Mouse (Mus musculus) hematopoietic multipotent progenitor cell, adult 10-12 weeks (in vitro differentiated cells): ENCODE measurements around the gene Nhlrc4. TPM values are rescaled to one million over a fixed set of nuclear protein-coding genes. Genes with fewer than 3 reads are reported as not detected.

Experiments used
- polyA plus RNA-seq: library from polyadenylated mRNA; stranded (reverse); fragments of >175 nt; gene quantifications from 2 replicates; pipeline ENCODE4 v1.2.3, GENCODE M21; 2012; ENCODE audit warnings: low replicate concordance

Gene Nhlrc4
- polyA plus RNA-seq, result 5.3 TPM in 1 of 2 replicates, not detected in the other

DNA sequence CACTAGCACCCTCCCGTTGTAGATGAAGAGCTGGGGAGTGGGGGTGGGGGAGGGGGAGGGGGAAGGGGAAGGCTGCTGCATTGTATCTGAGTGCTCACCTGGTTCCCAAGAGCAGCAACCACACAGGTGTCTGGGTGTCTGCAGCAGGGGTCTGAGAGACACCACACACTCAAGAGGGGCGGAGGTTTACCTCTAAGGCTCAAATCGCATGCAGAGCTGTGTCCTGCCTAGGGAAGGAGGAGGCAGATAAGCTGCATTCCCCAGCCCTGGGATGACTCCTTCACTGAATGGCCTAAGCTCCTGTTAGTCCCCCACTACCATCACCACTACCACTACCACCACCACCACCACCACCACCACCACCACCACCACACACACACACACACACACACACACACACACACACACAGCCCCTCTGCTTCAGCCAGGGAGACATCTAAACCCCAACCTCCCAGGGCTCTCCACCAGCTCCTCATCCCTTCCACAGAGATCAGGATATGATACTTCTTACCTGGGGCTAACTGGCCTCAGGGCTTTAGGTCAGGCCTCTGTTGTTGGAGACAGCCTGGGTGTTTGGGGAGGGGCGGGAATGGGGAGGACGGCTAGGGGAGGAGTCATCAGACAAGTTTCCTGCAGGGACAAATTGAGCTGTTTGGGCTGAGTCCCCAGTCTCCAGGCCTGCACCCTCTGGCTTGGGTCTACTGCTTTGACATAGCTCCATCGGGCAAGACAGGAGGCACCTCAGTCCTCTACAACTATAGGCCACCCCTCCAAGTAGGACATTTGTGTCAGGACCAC is at the start of gene Nhlrc4, which contains the start of gene Pigq:
Gene Nhlrc4 (minus strand): TSS at position 596 of the 798 bp plus-strand sequence.
Gene Pigq (minus strand): TSS at position 571 of the 798 bp plus-strand sequence.

DNA sequence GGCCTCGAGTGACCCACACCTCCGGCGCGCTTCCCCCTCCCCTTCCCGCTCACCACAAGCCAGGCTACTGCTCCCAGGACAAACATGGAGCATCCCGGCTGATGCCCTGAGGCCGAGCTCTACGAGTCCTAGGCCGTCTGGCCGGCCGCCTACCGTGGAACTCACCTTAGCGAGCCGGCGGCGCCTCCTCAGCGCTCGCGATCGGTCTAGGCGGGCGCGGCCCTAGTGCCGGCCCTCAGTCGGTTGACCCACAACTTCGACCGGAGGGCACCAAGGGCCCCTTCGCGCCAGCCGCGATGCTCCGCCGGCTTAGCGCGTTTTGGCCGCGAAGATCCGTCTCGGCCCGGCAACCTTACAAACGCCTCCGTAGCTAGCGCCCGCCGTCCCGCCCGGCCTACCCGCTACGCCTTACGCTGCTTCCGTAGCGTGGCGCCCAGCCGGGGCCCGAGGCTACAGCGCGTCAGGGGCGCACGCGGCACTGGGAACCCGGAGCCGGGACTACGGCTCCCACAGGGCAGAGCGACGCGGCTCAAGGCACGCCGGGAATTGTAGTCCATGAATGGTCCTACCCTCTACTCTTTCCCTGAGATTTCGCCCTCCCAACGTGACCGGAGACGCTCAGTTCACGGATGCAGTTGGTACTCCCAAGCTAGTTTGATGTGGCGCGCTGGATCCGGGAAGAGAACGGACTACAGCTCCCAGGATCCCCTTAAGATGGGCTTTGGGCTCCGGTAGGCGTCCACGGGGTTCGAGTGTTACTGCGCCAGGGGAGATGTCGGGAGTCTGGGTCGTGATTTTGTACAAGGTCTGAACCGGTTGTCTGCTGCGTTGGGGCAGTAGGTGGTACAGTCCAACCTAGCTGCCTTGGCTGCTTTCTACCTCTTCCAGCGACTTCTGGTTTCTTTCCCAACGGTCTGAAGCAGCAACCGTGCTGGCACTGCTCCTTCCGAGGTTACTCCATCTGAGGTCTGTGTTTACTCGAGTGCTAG is 40.8 kb upstream of the Nhlrc4 start, which contains the start of gene Capn15:
Gene Capn15 (minus strand): TSS at position 491 of the 989 bp plus-strand sequence.

DNA sequence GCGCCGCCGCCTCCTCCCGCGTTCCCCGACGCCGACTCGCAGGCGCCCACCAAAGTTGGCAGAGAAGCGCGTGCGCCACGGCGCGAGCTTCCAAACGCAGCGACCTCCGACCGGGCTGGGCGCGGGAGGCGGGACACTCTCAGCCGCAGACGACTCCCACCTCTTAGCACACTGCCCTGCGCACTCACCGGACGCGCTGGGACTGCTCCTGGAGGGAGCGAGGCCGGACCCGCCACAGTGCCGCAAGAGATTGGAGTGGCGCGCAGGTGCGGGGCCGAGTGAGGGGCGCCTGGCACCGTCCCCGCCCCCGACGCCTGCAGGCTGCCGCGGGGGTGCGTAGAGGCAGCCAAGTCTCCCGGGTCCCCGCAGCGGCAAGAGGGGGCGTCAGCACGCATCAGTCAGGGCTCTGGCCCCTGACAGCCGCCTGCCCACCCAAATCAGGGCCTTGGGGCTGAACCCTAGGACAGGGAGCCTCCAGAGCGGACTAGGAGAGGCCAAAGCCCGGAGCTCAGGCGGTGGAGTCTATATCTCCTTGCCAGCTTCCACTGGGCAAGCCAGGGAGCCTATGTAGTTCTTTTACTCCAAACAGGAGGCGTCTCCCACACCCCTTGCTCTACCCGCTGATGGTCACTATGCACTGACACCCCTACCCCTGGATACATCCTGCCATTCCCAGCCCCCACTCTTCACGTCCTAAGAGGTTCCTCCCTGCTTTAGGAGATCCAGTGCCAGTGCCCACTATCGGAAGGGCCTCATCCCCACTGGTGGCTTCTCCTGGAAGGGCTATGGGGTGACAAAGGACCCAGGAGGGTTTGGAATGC is 7.3 kb upstream of the Nhlrc4 start, which contains the start of gene A930017K11Rik:
Gene A930017K11Rik (minus strand): TSS at position 763 of the 821 bp plus-strand sequence.

DNA sequence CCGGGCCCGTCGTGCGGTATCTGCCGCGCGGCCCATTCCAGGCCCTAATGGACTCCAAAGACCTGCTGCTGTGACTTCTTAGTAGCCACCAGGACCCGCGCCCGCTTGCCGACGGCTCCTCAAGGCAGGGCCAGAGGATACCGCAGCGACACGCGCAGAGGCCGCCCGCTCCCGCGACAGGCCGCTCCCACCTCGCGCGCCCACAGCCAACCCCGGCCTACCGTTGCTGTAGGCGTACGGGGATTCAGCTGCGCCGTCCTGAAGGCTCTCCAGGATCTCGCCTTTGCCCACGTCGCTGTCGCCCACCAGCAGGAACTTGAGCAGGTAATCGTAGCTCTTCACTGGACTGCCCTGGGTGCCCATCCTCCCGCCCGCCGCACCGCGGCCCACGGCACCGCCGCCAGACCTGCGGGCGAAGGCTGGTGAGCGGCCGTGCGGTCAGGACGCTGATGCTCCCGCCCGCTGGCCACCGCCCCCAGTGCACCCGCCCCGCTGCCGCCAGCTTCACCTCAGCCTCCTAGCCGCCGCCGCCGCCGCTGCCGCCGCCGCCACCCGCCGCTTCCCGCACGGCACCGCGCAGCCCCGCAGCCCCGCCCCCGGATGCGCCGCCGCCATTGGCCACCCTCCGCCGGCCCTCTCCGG is 25.5 kb downstream of the Nhlrc4 start, which contains the start of gene Rab40c:
Gene Rab40c (minus strand): TSS at position 584 of the 642 bp plus-strand sequence.

Other genes with a start within 250 kb of the Nhlrc4 start
- not detected in 2 replicates for gene Gng13, start 227.8 kb downstream of the Nhlrc4 start, polyA plus RNA-seq
- 13.6 and 24.2 TPM in 2 replicates for gene Chtf18, start 217.5 kb downstream of the Nhlrc4 start, polyA plus RNA-seq
- 26.6 and 48.2 TPM in 2 replicates for gene Rpusd1, start 217.3 kb downstream of the Nhlrc4 start, polyA plus RNA-seq
- not detected in 2 replicates for gene Mslnl, start 208.9 kb downstream of the Nhlrc4 start, polyA plus RNA-seq
- 0.06 TPM in 1 of 2 replicates, not detected in the other for gene Msln, start 190.6 kb downstream of the Nhlrc4 start, polyA plus RNA-seq
- gene Narfl, start 171.2 kb downstream of the Nhlrc4 start, polyA plus RNA-seq, result 16.2 and 23.3 TPM in 2 replicates
- gene Haghl, start 159.3 kb downstream of the Nhlrc4 start, polyA plus RNA-seq, result 34.3 and 35.1 TPM in 2 replicates
- gene Ccdc78, start 158.4 kb downstream of the Nhlrc4 start, polyA plus RNA-seq, result not detected in 2 replicates
- gene Fam173a, start 152.1 kb downstream of the Nhlrc4 start, polyA plus RNA-seq, result 23.5 and 44.0 TPM in 2 replicates
- not detected in 2 replicates for gene AC134908.4, start 149.3 kb downstream of the Nhlrc4 start, polyA plus RNA-seq
- 51.5 and 71.8 TPM in 2 replicates for gene Metrn, start 147.8 kb downstream of the Nhlrc4 start, polyA plus RNA-seq
- gene Fbxl16, start 135.9 kb downstream of the Nhlrc4 start, polyA plus RNA-seq, result 0.73 and 0.79 TPM in 2 replicates
- gene Wdr24, start 121.3 kb downstream of the Nhlrc4 start, polyA plus RNA-seq, result 3.5 and 10.2 TPM in 2 replicates
- 7.2 and 7.4 TPM in 2 replicates for gene Jmjd8, start 116.1 kb downstream of the Nhlrc4 start, polyA plus RNA-seq
- gene Stub1, start 111.6 kb downstream of the Nhlrc4 start, polyA plus RNA-seq, result 69.3 and 104 TPM in 2 replicates
- 2.5 and 3.8 TPM in 2 replicates for gene Rhbdl1, start 107.7 kb downstream of the Nhlrc4 start, polyA plus RNA-seq
- 10.5 and 16.1 TPM in 2 replicates for gene Gm20683, start 103.2 kb downstream of the Nhlrc4 start, polyA plus RNA-seq
- 159 and 168 TPM in 2 replicates for gene Rhot2, start 100.1 kb downstream of the Nhlrc4 start, polyA plus RNA-seq
- gene Wdr90, start 83.5 kb downstream of the Nhlrc4 start, polyA plus RNA-seq, result 8.8 and 9.7 TPM in 2 replicates
- 23.1 and 35.5 TPM in 2 replicates for gene Mcrip2, start 76.2 kb downstream of the Nhlrc4 start, polyA plus RNA-seq
- gene Mettl26, start 69.9 kb downstream of the Nhlrc4 start, polyA plus RNA-seq, result 39.0 and 56.9 TPM in 2 replicates
- 0.97 and 2.3 TPM in 2 replicates for gene Wfikkn1, start 64.1 kb downstream of the Nhlrc4 start, polyA plus RNA-seq
- 16.9 and 27.8 TPM in 2 replicates for gene Rab40c, start 25.2 kb downstream of the Nhlrc4 start, polyA plus RNA-seq
- 98.3 and 349 TPM in 2 replicates for gene Pigq, start within 50 bp of the Nhlrc4 start, polyA plus RNA-seq
- gene A930017K11Rik, start 7.6 kb upstream of the Nhlrc4 start, polyA plus RNA-seq, result 0.05 TPM in 1 of 2 replicates, not detected in the other
- gene Capn15, start 40.8 kb upstream of the Nhlrc4 start, polyA plus RNA-seq, result 61.6 and 119 TPM in 2 replicates
- gene Rab11fip3, start 124.6 kb upstream of the Nhlrc4 start, polyA plus RNA-seq, result 7.3 and 22.8 TPM in 2 replicates
- gene Decr2, start 145.4 kb upstream of the Nhlrc4 start, polyA plus RNA-seq, result 0.60 and 0.89 TPM in 2 replicates
- 12.3 and 23.3 TPM in 2 replicates for gene Nme4, start 150.6 kb upstream of the Nhlrc4 start, polyA plus RNA-seq
- 16.6 and 22.7 TPM in 2 replicates for gene Tmem8, start 168.3 kb upstream of the Nhlrc4 start, polyA plus RNA-seq
- 55.8 and 84.0 TPM in 2 replicates for gene Mrpl28, start 178.5 kb upstream of the Nhlrc4 start, polyA plus RNA-seq
- gene Axin1, start 193.7 kb upstream of the Nhlrc4 start, polyA plus RNA-seq, result 52.8 and 62.8 TPM in 2 replicates